Mouse (Mus musculus) embryo, embryonic 9.5 days (tissue): ENCODE data around the gene Cdh26.

Source experiments
- DNase-seq: peaks from one replicate; pipeline ENCODE4 v3.0.0-alpha.2; 2017; ENCODE audit errors: extremely low spot score

Cdh26 gene

GRCm38 (mm10) chr2:178430231-178430630, at the start of gene Cdh26:
Cdh26 (plus strand) TSS chr2:178430531.
- no peak for DNase-seq

DNA sequence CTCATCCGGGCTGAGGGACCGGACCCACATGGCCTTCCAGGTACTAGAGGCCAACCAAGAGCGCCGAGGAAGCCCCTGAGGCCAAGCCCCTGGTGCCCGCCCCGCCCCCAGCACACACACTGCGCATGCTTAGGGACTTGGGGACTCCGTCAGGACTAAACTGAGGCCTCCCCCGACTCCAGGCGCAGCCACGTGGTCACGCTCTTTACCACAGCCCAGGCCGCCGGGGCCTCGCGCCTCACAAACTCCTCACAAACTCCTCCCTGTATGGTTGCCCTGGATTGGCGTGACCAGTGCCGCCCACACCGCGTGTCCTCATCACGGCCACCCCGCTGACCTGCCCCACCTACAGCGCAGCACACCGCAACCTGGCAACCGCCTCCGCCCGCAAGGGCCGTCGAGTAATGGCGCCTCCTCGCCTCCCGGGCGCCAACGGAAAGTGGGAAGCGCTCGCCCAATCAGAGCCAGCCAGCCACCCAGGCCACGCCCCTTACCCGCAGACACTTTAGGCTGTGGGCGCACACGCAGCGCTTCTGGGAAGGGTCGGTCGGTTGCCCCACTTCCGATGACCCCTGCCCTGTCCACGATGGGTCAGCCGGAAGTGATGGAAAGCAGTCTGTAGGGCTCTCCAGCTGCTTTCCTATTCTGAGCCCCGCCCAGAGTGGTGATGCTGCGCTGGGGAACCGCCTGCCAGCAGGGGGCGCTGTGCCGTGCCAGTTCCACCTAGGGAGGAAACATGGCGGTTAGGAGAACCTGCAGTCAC, 23.1 kb upstream of the Cdh26 start, which contains the start of gene Sycp2:
Gene Sycp2, minus strand, starts transcription at position 633 of the 763 bp plus-strand sequence.
- DNase-seq: no peak

GRCm38 (mm10) chr2:178409024-178409423, 21.3 kb upstream of the Cdh26 start:
- no peak for DNase-seq

- no peak for DNase-seq
Observed at GRCm38 (mm10) chr2:178410286-178410685, 20.0 kb upstream of the Cdh26 start.

DNA sequence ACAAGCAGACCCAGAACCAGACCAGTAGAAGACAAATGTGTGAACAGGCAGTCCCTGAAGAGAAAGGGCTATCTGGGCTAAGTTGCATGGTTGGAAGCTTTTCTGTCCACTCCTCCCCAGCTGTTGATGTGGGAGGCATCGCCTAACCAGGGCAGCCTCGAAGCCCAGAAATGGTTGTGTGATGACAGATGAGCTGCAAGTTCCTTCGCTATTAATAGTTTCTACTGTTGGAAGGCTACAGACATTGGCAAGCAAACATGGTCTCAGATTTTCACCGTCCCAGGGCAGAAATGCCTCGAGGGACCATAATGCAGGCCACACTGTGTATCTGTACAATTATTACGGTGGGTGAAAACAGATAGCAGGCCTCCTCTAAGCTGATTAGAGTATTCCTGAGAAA, 17.7 kb upstream of the Cdh26 start:
- DNase-seq: no peak

- DNase-seq: peak; percentile 17
Observed at GRCm38 (mm10) chr2:178413081-178413480, 17.2 kb upstream of the Cdh26 start.

DNA sequence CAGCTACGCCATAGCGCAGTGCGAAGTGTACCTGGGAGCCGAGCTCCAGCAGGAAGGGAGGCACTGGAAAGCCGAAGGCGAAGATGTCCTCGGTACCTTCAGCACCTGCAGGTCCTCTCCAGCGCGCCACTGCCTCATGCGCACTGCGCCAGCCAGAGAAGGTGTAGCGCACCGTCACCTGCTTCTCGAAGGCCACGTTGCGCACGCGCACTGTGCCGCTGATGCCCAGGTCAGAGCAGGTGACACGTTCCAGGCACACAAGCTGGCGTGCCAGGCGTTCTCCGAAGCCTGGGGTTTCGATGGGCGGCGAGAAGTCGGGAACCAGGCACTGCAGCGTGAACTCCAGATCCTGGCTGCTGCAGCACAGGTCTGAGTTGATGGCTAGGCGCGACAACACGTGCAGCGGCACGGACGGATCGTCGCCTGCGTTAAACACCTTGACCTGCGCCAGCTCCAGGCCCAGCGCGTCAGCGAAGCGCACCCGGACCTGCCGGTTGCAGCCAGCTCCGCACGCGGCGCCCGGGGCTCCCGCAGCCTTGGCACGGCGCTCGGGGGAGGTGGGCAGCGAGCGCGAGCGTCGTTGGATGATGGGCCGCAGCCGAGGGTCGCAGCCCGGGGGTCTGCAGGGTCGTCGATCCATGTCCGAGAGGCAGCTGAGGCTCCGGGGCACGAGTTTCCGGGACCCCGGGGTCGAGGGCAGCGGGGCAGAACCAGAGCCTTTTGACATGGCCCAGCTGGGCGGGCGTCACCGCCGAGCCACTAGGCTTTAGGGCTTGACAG, 16.7 kb upstream of the Cdh26 start:
- no peak for DNase-seq

- DNase-seq: peak; percentile 72
Observed at GRCm38 (mm10) chr2:178414261-178415149, 15.8 kb upstream of the Cdh26 start, which contains the start of the genes Ppp1r3d and Fam217b. Ppp1r3d (minus strand) TSS chr2:178414472. Fam217b (plus strand) TSS chr2:178414524.

- no peak for DNase-seq
Observed at GRCm38 (mm10) chr2:178415150-178415448, 15.2 kb upstream of the Cdh26 start.

DNA sequence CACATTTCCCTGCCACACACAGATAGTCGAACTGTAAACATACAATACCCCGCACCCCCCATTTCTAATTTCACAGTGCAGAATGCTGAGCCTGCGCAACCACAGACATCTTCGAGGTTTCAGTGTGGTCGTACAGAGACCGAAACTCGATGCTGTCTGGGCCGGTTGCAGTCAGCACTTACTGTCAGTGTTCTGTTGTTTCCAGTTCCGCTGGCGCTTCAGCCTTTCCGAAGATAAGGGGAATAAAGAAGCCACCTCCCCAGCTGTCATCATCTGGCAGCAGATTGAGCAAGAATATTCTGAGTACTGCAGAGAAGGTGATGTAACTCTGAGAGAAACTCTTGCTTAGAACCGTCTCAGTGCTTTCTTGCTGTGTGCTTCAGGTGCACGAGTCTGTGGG, 13.9 kb upstream of the Cdh26 start:
- no peak for DNase-seq

- no peak for DNase-seq
Observed at GRCm38 (mm10) chr2:178416970-178417369, 13.4 kb upstream of the Cdh26 start.

DNA sequence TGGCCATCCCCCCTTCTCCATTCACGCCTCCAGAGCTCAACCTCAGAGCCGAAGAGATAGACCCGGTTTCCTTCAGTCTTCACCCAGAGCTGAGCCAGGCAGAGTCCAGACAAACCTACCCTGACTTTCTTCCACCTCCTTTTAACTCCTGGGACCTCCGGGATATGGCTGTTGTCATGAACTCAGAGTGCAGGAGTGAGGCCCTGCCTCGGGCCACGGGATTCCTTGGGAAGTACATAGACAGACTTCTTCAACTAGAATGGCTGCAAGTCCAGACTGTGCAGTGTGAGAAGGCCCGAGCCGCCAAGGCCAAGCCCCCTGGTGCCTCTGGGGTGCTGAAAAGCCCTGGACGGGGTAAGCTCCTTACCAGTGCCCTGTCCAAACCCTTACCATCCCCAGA, 9.8 kb upstream of the Cdh26 start:
- no peak for DNase-seq

DNA sequence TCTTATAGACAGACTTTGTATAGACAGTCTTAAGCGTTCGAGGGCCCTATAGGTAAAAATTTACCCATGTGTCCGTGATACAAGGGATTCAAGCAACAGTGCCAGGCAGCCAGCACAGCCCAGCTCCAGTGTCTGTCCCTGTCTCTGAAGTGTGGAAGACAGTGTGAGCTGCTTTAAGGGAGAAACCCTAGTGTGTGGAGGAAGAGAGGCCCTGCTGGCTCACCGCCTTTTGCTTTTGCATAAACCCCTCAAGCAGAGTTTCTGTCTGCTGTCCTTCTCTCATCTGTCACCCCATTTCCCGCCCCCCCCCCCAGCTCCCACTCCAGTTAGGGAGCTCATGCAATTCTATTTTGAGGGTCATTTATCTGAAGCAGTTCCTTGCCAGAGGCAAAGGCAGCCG, 8.7 kb upstream of the Cdh26 start:
- DNase-seq: peak; percentile 12

- DNase-seq: peak; percentile 43
Observed at GRCm38 (mm10) chr2:178422186-178422585, 8.1 kb upstream of the Cdh26 start.

- no peak for DNase-seq
Observed at GRCm38 (mm10) chr2:178423223-178423622, 7.1 kb upstream of the Cdh26 start.

- DNase-seq: no peak
Observed at GRCm38 (mm10) chr2:178426229-178426628, 4.1 kb upstream of the Cdh26 start.

DNA sequence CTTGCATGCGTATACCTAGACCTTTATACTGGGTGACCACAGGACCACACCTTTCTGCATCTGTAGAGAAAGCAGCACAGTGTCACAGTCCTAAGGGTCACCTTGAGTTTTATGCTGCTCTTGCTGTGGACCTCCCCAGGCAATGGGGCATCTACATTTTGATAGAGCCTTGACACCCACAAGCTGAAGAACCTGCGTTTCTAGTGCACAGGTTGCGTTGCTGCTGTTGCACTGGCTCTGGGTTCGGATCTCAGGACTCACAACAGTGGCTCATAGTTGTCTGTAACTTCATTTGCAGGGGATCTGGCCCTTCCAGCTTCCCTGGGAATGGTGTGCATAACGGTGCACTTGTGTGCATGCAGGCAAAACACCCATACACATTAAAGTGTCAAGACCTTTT, 3.1 kb upstream of the Cdh26 start:
- no peak for DNase-seq

DNA sequence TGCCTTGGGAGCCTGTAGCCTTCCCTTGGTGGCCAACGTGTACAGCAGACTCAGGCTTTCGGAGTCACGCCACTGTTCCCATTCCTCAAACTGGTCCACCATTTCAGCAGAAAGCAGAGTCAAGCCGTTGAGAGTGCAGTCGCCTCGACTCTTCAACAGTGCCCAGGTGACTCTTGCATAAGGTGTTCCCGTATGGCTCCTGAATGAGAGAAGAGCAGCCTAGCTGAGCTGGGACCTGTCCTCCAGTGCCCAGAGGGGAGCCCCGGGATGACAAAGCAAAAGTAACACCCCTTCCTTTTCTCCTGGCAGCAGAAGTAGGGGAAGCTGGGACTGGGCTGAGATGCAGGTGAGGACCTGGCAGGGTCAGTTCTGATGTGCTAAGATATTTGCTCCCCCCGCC, 2.1 kb upstream of the Cdh26 start:
- no peak for DNase-seq

DNA sequence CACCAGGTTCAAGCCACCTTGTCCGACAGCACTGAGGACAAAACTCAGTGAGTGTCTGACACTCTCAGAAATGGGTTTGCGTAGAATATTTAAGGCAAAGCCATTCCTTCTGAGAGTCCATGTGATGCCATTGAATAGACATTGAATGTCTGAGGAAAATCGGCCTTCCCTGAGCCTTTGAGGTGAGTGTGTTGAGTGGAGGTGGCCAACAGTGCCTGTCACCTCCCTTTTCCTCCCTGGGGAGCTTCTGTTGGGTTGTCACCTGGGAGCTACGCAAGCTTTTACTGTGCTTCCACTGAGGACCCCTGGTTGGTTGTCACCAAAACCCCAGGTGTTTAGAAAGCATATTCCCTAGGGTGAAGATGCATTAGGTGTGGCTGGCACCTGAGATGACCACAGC, 1.7 kb upstream of the Cdh26 start:
- no peak for DNase-seq

DNA sequence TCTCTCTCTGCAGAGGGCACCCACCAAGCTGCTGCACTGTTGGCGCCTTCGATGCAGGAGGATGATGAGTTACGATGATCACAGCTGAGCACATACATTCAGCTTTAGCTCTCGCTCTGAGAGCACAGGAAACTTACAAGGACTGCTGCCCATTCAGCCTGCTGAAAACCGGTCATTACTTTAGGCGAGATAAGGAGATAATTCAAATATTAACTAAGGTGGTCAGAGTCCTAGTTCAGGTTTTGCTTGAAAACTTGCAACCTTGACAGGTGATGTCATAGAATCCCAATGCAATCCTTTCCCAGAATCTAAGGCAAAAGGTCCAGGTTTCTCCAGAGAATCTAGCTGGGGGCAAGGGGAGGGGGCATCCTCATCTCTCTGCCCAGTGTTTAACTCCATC, 905 bp upstream of the Cdh26 start:
- no peak for DNase-seq

GRCm38 (mm10) chr2:178433495-178433894, 3.2 kb downstream of the Cdh26 start:
- DNase-seq: no peak

- no peak for DNase-seq
Observed at GRCm38 (mm10) chr2:178433903-178434302, 3.6 kb downstream of the Cdh26 start.
